Mouse (Mus musculus) hematopoietic stem cell, adult 5-6 weeks (primary cell): ENCODE data around the gene Gm28038. TPM values are rescaled to one million over a fixed set of nuclear protein-coding genes. Genes with fewer than 3 reads are reported as not detected.

ENCODE experiments used
- ATAC-seq, 2 experiments: fragments of 125-278 bp in 1 of 2; replicated peaks in 1 of 2; 2 replicates each; pipeline ENCODE4 v1.8.0; 2016 to 2017; ENCODE audit warnings: inconsistent platforms in 2 of 2, mild to moderate bottlenecking in 2 of 2, moderate number of reproducible peaks in 2 of 2, low read depth in 1 of 2, moderate TSS enrichment in 1 of 2; ENCODE audit not compliant: low FRiP score in 2 of 2, poor library complexity in 2 of 2, severe bottlenecking in 2 of 2, insufficient read depth in 1 of 2, low TSS enrichment in 1 of 2
- total RNA-seq: library from RNA; stranded (forward); fragments of 172-1452, 232-1000 nt; gene quantifications from 2 replicates; pipeline ENCODE4 v1.2.3, GENCODE M21; 2017

Gm28038 gene
- total RNA-seq, 1 experiment from 2014 or later = not detected

DNA sequence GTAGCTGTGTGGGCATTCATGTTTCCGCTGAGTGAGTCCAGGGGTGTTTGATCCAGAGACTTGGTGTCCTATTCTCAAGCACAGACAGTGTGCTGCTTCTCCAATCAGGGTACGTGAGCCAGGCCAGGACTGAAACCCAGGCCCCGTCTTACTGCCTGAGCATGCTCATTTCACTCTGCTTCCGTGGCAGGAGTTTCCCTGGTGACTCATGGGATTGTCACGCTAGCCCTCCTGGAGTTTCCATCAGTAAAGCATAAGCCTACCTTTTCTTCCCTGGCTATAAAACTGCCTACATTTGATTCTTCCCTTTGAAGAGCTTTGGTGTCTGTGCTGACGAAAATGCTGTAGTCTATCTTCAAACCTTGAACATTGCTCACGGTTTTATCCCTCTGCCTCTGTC lies 42.3 kb downstream of the Gm28038 start:
- no peak for ATAC-seq

DNA sequence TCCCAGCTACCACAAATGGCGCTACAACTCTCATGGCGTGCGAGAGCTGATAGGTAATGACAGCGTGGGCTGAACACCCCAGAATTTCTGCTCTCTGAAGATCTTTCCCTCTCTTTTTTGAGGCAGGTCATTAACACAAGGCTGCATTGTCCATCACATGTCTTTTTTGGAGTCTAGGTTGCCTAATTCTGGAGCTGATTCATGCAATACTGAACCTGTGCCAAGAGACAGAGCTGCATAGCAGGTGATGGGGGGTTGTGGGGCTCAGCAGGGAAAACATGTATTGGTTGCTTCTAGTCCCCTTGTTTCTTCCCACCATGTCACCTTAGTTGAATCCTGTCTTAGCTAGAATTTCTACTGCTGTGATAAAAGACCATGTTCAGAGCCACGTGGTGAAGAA lies 44.5 kb downstream of the Gm28038 start:
- ATAC-seq = no peak

DNA sequence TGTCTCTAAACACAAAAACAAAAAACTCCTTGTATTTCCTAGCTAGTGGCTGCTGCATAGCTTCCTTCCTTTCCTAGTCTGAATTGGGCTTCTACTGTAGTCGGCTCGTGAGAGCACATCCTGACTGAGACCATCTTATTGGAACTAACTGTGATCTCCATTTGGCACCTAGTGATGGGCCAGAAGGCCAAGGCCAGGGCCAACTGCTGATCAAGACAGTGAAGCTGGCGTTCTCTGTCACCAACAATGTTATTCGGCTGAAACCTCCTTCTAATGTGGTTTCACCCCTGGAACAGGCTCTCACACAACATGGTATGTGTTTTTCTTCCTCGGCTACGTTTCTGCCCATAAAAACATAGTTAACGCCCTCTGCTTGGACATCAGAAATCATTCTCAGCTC lies 46.4 kb downstream of the Gm28038 start:
- ATAC-seq = no peak

DNA sequence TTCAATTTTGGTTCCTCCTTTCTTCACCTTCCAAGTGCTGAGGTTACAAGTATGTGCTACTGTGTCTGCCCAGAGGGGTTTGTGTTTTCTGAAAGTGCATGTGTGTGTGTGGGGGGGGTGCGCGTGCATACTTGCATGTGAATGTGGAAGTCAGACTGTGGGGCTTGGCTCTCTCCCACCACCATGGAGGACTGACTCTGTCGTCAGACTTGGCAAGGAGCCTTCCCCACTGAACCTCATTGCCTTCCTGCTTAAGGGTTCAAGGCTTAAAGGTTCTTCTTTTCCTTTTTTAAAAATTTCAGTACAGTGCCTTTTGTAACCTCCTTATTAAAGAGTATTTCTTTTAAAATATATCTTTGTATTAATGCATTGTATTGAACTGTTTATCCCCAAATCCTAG lies 47.9 kb downstream of the Gm28038 start:
- ATAC-seq = no peak

DNA sequence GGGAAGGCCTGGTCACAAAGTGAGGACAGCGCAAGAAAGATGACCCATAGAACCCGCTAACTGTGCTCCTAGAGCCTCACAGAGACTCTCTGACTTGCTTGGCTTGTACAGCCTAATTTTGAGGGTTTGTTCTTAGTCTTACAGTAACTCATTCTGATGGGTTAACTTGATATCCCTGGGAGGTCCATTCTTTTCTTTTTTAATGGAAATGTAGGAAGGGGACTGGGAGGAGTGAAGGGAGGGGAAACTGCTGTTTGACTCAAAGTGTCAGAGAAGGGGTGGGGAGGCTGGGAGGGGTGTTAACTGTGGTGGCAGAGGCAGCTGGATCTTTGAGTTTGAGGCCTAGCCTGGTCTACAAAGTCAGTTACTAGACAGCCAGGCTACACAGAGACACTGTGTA lies 54.5 kb downstream of the Gm28038 start:
- no peak for ATAC-seq

DNA sequence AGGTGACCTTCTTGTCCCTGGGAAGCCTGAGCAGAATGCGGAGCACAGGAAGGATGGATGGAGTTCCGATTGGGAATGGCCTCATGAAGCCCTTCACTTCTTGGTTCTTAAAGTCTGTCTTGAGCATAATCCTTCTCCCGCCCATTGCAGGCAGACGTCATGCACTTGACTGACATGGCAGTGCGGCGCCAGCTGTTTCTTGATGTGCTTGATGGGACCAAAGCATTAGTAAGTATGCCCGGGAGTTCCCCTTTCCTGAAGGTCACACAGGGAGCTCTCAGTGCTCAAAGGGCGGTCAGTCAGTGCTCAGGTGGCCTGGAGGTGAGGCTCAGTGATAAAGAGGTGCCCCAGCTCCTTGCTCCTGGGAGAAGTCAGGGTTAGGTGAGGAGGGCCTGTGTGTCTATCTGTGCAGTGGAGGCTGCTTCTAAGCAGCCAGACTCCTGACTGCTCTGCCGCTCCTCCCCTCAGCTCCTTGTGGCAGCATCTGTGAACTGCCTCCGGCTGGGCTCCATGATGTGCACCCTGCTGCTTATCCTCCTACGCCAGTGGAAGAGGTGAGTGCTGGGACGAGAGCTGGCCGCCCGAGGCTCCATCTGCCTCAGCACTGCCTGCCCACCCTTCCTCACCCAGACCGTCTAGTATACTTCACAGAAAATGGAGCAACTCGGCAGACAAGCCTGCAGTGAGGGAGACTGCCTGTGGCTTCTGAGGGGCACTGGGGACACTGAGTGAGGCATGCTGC lies 55.5 kb downstream of the Gm28038 start:
- ATAC-seq = no peak

DNA sequence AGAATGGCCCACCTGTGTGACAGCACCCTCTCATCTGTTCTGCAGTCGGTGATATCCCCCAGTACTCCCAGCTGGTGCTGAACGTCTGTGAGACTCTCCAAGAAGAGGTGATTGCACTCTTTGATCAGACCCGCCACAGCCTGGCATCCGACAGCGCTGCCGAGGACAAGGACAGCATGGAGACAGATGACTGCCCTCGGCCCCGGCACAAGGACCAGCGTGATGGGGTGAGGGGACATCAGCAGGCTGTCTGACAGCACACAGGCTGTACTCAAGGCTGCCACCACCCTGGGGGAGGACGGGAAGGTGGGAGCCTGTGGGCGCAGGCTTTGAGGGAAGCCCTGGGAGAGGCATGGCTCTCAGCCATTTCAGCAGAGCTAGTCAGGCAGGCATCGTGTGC lies 56.3 kb downstream of the Gm28038 start:
- ATAC-seq = no peak

DNA sequence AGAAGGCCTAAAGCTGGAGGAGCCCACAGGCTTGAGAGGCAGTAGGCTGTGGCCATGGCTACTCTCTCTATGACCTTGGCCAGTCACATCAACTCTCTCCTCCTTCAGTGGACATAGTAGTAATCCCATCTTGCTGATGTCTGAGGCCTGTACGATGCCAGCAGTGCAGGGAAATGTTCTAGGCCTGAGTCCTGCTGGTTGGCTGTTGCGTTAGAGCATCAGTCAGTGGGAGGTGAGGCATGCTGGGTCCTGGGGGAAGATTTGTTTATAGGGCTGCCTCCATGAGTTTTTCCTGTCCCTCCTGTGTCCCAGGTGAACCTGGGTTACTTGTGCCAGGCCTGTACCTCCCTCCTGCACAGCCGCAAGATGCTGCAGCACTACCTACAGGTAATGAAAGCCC lies 61.2 kb downstream of the Gm28038 start:
- ATAC-seq = no peak

DNA sequence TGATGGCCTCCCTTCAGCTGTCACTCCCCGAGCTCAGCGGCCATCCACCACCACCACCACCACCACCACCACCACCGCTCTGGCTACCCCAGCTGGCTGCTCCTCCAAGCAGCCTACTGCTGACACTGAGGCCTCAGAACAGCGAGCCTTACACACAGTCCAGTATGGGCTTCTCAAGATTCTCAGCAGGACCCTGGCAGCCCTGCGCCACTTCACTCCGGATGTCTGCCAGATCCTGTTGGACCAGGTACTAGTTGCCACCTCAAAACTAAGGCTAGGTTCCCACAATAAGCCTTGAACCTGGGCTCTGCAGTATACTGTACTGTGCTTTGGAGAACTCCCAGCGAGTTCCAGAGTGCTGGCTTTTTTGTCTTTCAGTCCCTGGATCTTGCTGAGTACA lies 61.7 kb downstream of the Gm28038 start:
- no peak for ATAC-seq

DNA sequence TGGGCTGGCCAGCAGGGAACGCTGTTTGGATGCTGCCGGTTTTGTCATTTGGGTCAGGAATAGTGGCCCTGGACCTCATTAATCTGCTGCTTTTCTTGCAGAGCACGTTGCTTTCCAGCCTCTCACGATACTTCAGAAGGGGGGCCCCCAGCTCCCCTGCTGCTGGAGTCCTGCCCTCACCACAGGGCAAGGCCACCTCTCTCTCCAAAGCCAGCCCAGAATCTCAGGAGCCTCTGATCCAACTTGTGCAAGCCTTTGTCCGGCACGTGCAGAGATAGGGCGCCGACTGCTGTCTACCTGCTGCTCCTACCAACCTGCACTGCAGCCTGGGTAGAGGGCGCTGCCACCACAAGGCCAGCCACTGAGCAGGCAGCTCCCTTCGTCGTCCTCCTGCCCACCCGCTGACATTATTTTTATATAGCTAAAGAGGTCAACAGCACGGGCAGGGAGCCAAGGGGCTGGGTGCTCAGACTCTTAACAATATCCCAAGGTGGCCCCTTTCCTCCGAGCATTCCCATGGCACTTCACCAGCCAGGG lies 62.8 kb downstream of the Gm28038 start:
- ATAC-seq = no peak

DNA sequence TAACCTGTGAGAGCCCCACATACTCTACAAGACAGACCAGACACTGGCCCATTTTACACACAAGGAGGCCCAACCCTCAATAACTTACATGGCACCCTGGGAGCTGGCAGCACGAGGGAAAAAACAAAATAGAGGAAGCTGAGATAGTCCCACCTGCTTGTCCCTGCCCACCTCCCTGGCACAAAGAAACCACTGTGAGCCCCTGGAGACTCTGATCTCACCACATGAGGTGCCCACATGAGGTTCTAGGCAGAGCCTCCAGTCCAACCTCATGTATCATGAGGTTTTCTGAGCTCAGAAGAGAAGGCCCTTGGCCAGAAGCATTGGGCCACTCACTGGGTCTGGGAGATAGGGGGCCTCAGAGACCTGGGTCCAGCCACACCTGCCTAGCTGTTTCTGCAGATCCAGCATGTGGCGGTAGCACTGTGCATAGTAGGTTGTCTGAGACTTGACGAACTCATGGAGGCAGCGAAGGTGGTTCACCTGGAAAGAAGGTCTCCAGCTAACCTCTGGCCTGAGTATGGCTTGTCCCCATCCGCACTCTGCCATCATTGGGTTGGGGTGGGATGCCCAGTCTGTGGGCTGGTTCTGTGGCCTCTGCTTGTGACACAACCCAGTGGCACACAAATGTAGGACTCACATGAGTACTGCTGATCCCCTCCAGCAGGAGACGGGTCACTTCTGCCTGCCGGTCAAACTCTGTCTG lies 65.3 kb downstream of the Gm28038 start:
- no peak for ATAC-seq

DNA sequence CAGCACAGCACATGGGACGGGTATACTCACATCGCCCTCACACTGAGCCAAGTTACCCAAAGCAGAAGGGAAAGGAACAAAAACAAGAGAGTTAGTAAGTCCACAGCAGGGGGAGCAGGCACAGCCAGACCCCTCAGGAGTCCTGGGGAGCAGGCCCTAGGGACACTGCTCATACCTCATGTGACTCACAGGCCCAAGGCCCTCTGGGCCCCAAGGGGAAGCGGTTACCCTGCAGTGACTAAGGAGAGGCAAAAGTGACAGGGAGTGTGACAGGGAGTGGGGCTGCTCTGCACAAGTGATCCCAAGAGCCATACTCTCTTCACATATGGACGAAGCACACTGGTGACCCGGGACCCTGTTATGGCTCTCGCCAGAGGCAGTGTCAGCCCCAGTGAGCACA lies 68.4 kb downstream of the Gm28038 start:
- ATAC-seq = no peak

Other genes with a start within 250 kb of the Gm28038 start
- gene Wdr34, start 232.2 kb upstream of the Gm28038 start, total RNA-seq = 8.4 and 11.6 TPM in 2 replicates
- 1,010 and 1,764 TPM in 2 replicates for gene Set, start 223.7 kb upstream of the Gm28038 start, total RNA-seq
- 20.9 and 24.7 TPM in 2 replicates for gene Pkn3, start 203.4 kb upstream of the Gm28038 start, total RNA-seq
- gene Zdhhc12, start 187.4 kb upstream of the Gm28038 start, total RNA-seq = 5.4 and 6.5 TPM in 2 replicates
- gene Zer1, start 156.5 kb upstream of the Gm28038 start, total RNA-seq = 12.6 and 15.6 TPM in 2 replicates
- gene Tbc1d13, start 147.3 kb upstream of the Gm28038 start, total RNA-seq = 31.4 and 35.0 TPM in 2 replicates
- gene Endog, start 109.5 kb upstream of the Gm28038 start, total RNA-seq = 3.2 and 8.1 TPM in 2 replicates
- gene Spout1, start 102.6 kb upstream of the Gm28038 start, total RNA-seq = 24.7 and 42.1 TPM in 2 replicates
- gene Kyat1, start 75.2 kb upstream of the Gm28038 start, total RNA-seq = 9.3 and 10.3 TPM in 2 replicates
- gene Lrrc8a, start 43.3 kb upstream of the Gm28038 start, total RNA-seq = 11.3 and 15.3 TPM in 2 replicates
- gene Gm28035, start 40.5 kb upstream of the Gm28038 start, total RNA-seq = 1.4 TPM in 1 of 2 replicates, not detected in the other
- 1.2 and 2.1 TPM in 2 replicates for gene Phyhd1, start 14.8 kb upstream of the Gm28038 start, total RNA-seq
- 8.8 and 9.9 TPM in 2 replicates for gene Dolk, start 5.3 kb downstream of the Gm28038 start, total RNA-seq
- 18.9 and 25.4 TPM in 2 replicates for gene Nup188, start 5.4 kb downstream of the Gm28038 start, total RNA-seq
- 30.4 and 41.2 TPM in 2 replicates for gene Sh3glb2, start 78.3 kb downstream of the Gm28038 start, total RNA-seq
- 7.4 and 14.8 TPM in 2 replicates for gene Miga2, start 83.2 kb downstream of the Gm28038 start, total RNA-seq
- 7.4 and 24.5 TPM in 2 replicates for gene Dolpp1, start 111.2 kb downstream of the Gm28038 start, total RNA-seq
- 7.1 and 8.9 TPM in 2 replicates for gene Crat, start 134.8 kb downstream of the Gm28038 start, total RNA-seq
- gene Ptpa, start 135.0 kb downstream of the Gm28038 start, total RNA-seq = 60.4 and 66.6 TPM in 2 replicates
- gene Ier5l, start 193.2 kb downstream of the Gm28038 start, total RNA-seq = 0.19 and 2.4 TPM in 2 replicates